Mouse (Mus musculus): ENCODE data around the gene Tor1aip1.

GRCm38 (mm10) chr1:156002366-156002765, 33.9 kb downstream of the Tor1aip1 start:
- no peak for TF ChIP-seq POLR2A (IDR thresholded peaks at IDR 0.05; ENCODE audit: control insufficient read depth, low read depth, low read length)
- TF ChIP-seq CTCF (IDR thresholded peaks at IDR 0.05; ENCODE audit: control insufficient read depth, insufficient read depth, insufficient replicate concordance, low read depth, low read length): no peak
